Mouse (Mus musculus) neural tube, embryonic 11.5 days (tissue): ENCODE results near the gene Lingo1. TPM values are rescaled to one million over a fixed set of nuclear protein-coding genes. Genes with fewer than 3 reads are reported as not detected.

ENCODE experiments used
- ATAC-seq: fragments of 200-750 bp; cut with Nextera tagmentation; 2 replicates; pipeline ENCODE4 v1.8.0; 2017; ENCODE audit warnings: moderate number of reproducible peaks, mild to moderate bottlenecking, moderate TSS enrichment, moderate library complexity; ENCODE audit not compliant: insufficient read depth, low FRiP score, low TSS enrichment
- DNase-seq: peaks from one replicate; pipeline ENCODE4 v3.0.0-alpha.2; 2015; ENCODE audit warnings: low spot score
- H3K27ac ChIP-seq: fragments of 300-500 bp; sonication (generic); 2 replicates; pipeline ENCODE4 v1.5.1; 2014; ENCODE audit warnings: low read depth, mild to moderate bottlenecking, low read length
- H3K27me3 ChIP-seq: fragments of 300-500 bp; sonication (generic); 2 replicates; pipeline ENCODE4 v1.6.1; 2014; ENCODE audit warnings: mild to moderate bottlenecking, low read length, mixed read lengths; ENCODE audit not compliant: control insufficient read depth, insufficient read depth
- H3K36me3 ChIP-seq: fragments of 300-500 bp; sonication (generic); 2 replicates; pipeline ENCODE4 v1.6.1; 2014; ENCODE audit warnings: mild to moderate bottlenecking, low read length, moderate library complexity, mixed read lengths; ENCODE audit not compliant: control insufficient read depth, insufficient read depth
- H3K4me1 ChIP-seq: fragments of 300-500 bp; sonication (generic); 2 replicates; pipeline ENCODE4 v1.6.1; 2014; ENCODE audit warnings: low read length, mixed read lengths; ENCODE audit not compliant: control insufficient read depth, insufficient read depth
- H3K4me2 ChIP-seq: fragments of 300-500 bp; sonication (generic); 2 replicates; pipeline ENCODE4 v1.6.1; 2014; ENCODE audit warnings: low read depth, mild to moderate bottlenecking, moderate library complexity
- H3K4me3 ChIP-seq: fragments of 300-500 bp; sonication (generic); 2 replicates; pipeline ENCODE4 v1.5.1; 2014; ENCODE audit warnings: low read depth, low read length
- H3K9ac ChIP-seq: fragments of 300-500 bp; sonication (generic); 2 replicates; pipeline ENCODE4 v1.6.1; 2014; ENCODE audit warnings: mild to moderate bottlenecking, low read length
- H3K9me3 ChIP-seq: fragments of 300-500 bp; sonication (generic); 2 replicates; pipeline ENCODE4 v1.6.1; 2016; ENCODE audit warnings: low read length; ENCODE audit not compliant: control insufficient read depth
- WGBS: fragments of 180-500 bp; shearing (Covaris S2); extraction: QIAGEN DNeasy Blood & Tissue Kit; methylation state at CpG from one replicate; pipeline ENCODE4 v1.1.7; 2014; 5-methylcytosine and 5-hydroxymethylcytosine counted together
- polyA plus RNA-seq: library from polyadenylated mRNA; unstranded; fragments of >200 nt; fragmentation: Nextera tagmentation; extraction: Ambion mirVana; gene quantifications from 2 replicates; pipeline ENCODE4 v1.2.1, GENCODE M21; 2014

Gene Lingo1
- polyA plus RNA-seq, 1 experiment from 2014 or later = 14.7 TPM

DNA sequence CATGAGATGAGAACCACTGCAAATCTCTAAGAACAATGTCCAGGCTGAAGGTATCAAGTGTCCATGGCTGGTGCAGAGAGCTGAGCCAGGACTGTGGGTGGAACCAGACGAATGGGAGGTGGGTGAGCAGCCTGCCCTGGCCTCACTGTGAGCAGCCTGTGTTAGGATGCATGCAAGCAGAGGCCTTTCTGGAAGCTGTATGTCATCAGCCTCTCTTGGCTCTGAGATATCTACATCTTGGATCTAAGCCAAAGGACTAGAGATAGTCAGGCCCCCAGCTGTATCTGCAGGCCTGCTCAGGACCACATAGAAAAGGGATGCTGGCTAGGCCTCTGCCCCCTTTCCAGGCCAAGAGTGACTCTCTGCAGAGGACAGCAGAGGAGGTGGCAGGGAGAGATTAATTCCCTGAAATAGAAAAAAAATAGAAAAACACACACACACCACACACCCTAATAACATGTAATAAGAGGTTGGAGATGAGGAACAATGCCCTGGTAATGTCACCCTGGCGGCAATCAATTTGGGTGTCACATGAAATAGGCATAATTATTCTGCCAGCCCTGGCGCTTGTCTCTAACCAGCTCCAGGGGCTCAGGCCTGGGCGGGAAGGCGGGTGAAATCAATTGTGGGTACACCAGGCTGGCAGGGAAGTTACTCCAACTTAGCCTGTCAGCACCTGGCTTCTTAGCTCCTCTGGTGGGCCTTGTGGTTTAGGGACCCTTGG, 166.4 kb downstream of the Lingo1 start:
- no peak overlapping the region for H3K4me2 ChIP-seq
- ATAC-seq (no peak), DNase-seq (no peak)
- no peak overlapping the region for H3K4me3 ChIP-seq
- 86% methylated on average over 5 of the region's 5 CpGs for WGBS
- no peaks in the 10 kb centered on the region for H3K9me3 ChIP-seq
- H3K4me1 ChIP-seq = peaks cover 7% of the 10 kb centered on the region; the same call in 1 of the 2 replicates
- peaks cover 15% of the 10 kb centered on the region for H3K27me3 ChIP-seq
- no peak overlapping the region for H3K27ac ChIP-seq
- H3K9ac ChIP-seq = no peak overlapping the region
- no peaks in the 10 kb centered on the region for H3K36me3 ChIP-seq

DNA sequence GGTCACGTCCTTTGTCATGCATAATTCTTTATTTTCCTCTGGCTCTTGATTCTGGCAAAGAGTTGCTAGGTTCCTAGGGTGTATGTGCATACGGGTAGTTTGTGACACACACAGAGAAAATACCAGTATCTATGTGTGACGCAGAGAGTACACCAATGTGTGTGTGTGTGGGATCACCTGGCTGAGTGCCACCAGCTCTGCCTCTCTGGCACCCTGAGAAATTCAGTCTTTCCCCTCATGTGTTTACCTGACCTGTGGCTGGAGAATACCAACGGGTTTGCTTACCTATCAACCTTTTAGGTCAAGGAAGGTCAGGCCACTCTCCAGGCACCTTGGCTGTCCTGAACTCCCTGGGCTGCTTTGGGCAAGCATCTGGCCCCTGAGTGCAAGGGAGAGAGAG, 169.0 kb downstream of the Lingo1 start:
- Histone ChIP-seq H3K4me1 (no peaks in the 10 kb centered on the region), H3K27me3 (no peaks in the 10 kb centered on the region), H3K27ac (no peak overlapping the region), H3K9ac (no peak overlapping the region), H3K4me2 (no peak overlapping the region), H3K36me3 (no peaks in the 10 kb centered on the region), H3K9me3 (no peaks in the 10 kb centered on the region), H3K4me3 (no peak overlapping the region)
- ATAC-seq = no peak
- 79% methylated on average over 4 of the region's 4 CpGs for WGBS
- no peak for DNase-seq

DNA sequence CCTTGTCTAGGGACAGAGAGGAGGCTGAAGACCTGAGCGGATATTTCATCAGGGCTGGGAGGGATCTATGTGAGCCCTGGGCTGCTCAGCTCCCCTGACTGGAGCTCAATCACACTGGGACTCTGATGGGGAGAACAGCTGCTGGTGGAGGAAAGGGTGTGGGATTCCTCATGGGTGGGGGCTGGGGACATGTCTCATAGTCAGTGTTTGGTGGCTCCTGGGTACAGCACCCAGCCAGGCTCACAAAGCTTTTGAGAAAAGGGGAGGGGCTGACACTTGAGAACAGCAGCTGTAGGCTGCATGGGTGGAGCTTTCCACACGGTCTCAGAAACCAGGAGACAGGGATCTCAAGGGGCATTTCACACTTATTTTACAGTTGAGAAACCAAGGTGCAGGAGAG, 171.3 kb downstream of the Lingo1 start:
- H3K27ac ChIP-seq = no peak overlapping the region
- 46% methylated on average over 2 of the region's 2 CpGs for WGBS

DNA sequence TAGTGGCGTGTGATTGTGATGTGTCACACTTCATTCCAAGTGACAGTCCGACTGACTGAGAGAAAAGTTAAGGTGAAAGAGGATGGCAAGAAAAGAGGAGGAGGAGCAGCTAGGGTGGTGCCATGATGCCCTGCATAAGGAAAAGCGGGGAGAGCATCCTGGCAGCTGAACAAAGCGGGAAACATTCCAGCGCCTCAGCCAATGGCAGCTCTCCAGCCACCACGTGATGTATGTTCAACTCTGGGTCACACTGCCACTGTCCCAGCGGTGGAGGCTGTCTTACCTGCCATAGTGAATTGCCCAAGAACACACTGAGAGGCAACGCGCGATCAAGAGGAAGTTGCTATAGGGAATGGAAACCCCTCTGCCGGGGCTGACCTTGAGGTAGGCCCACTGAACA, 172.9 kb downstream of the Lingo1 start:
- DNase-seq (peak; percentile 26), ATAC-seq (no peak)
- H3K4me2 ChIP-seq = no peak overlapping the region
- no peaks in the 10 kb centered on the region for H3K36me3 ChIP-seq
- no peak overlapping the region for H3K27ac ChIP-seq
- 89% methylated on average over 11 of the region's 11 CpGs for WGBS
- no peaks in the 10 kb centered on the region for H3K4me1 ChIP-seq
- no peak overlapping the region for H3K4me3 ChIP-seq
- H3K9me3 ChIP-seq = no peaks in the 10 kb centered on the region
- no peak overlapping the region for H3K9ac ChIP-seq
- peaks cover 14% of the 10 kb centered on the region for H3K27me3 ChIP-seq

More for the DNA sequence above, 171.3 kb downstream of the Lingo1 start:
- no peak overlapping the region for H3K4me3 ChIP-seq
- DNase-seq = no peak
- peaks cover 9% of the 10 kb centered on the region for H3K27me3 ChIP-seq
- no peaks in the 10 kb centered on the region for H3K9me3 ChIP-seq
- ATAC-seq = no peak
- no peaks in the 10 kb centered on the region for H3K4me1 ChIP-seq
- H3K4me2 ChIP-seq = no peak overlapping the region
- no peaks in the 10 kb centered on the region for H3K36me3 ChIP-seq
- H3K9ac ChIP-seq = no peak overlapping the region

DNA sequence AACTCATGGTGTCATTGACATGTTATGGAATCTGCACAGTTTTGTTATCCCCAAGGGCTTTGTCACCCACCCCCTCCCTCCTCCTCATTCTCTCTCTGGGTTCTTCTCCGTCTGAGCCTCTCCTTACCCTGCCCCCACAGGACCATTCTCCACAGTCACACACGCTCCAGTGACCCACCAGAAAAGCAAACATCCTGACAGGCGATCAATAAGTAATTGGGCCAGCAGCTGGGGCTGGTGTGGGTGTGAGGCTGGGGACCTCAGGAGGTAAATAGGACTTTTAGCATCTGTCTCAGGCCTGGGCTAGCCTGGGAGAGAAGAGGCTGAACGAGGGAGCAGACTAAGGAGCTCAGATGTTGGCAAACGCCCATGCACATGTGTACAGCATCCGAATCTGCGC, 173.5 kb downstream of the Lingo1 start:
- 57% methylated on average over 7 of the region's 7 CpGs for WGBS
- H3K27me3 ChIP-seq = peaks cover 14% of the 10 kb centered on the region
- H3K27ac ChIP-seq = no peak overlapping the region
- H3K4me2 ChIP-seq = no peak overlapping the region
- no peak overlapping the region for H3K9ac ChIP-seq
- no peak overlapping the region for H3K4me3 ChIP-seq
- ATAC-seq (no peak), DNase-seq (no peak)
- H3K36me3 ChIP-seq = no peaks in the 10 kb centered on the region
- H3K4me1 ChIP-seq = no peaks in the 10 kb centered on the region
- no peaks in the 10 kb centered on the region for H3K9me3 ChIP-seq

DNA sequence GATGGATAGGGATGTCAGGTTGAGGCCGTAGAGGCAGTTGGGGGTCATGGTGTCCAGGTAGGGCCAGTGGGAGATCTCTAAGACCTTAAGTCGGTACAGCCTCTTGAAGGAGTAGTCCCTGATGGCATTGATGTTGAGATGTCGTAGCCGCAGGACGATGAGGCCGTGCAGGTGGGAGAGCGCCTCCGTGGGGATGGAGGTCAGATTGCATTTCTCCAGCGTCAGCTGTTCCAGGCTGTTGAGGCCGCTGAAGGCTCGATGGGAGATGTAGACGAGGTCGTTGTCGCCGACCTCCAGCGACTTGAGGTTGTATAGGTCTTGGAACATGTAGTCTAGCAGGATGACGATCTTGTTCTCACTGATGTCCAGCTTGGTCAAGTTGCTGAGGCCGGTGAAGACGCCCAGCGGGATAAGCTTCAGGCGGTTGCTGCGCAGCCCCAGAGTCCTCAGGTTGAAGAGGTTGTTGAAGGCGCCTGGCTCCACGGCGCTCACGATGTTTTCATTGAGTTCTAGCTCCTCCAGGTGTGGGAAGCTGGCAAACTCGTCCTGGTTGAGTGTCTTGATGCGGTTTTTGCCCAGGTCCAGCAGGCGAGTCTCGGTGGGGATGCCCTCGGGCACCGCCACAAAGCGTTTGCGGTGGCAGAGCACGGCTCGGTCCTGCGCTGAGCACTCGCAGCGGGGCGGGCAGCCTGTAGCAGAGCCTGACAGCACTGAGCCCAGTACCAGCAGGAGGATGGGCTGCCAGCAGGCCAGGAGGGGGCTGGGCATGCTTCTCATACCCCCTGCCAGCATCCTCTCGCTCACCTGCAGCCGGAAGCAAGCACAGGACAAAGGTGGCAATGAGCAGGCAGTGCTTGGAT, 175.5 kb downstream of the Lingo1 start:
- no peaks in the 10 kb centered on the region for H3K4me1 ChIP-seq
- H3K27me3 ChIP-seq = peaks cover 14% of the 10 kb centered on the region
- H3K27ac ChIP-seq = no peak overlapping the region
- H3K36me3 ChIP-seq = no peaks in the 10 kb centered on the region
- no peak for ATAC-seq
- no peak overlapping the region for H3K4me3 ChIP-seq
- H3K9ac ChIP-seq = no peak overlapping the region
- WGBS = 22% methylated on average over 42 of the region's 42 CpGs
- H3K9me3 ChIP-seq = no peaks in the 10 kb centered on the region
- DNase-seq = no peak
- H3K4me2 ChIP-seq = no peak overlapping the region

DNA sequence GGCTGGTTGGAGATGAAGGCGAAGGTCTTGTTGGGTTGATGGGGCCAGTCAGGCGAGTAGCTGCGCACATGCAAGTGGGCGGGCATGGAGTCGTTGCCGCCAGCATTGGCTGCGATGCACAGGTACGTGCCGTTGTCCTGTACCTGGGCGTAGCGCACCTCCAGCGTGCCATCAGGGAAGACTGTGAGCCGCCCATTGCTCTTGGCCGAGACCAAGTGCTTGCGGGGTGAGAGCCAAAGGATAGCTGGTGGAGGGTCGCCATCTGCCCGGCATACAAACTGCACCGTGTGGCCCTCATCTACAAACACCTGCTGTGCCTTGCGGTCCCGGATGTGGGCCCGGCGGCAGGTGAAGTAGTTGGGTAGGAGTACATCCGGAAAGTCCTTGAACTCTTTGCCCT, 176.6 kb downstream of the Lingo1 start:
- no peak overlapping the region for H3K27ac ChIP-seq
- H3K4me1 ChIP-seq = no peaks in the 10 kb centered on the region
- peaks cover 14% of the 10 kb centered on the region for H3K27me3 ChIP-seq
- DNase-seq (no peak), ATAC-seq (no peak)
- H3K4me3 ChIP-seq = no peak overlapping the region
- WGBS = 74% methylated on average over 23 of the region's 23 CpGs
- H3K9ac ChIP-seq = no peak overlapping the region
- no peaks in the 10 kb centered on the region for H3K9me3 ChIP-seq
- no peak overlapping the region for H3K4me2 ChIP-seq
- H3K36me3 ChIP-seq = no peaks in the 10 kb centered on the region

DNA sequence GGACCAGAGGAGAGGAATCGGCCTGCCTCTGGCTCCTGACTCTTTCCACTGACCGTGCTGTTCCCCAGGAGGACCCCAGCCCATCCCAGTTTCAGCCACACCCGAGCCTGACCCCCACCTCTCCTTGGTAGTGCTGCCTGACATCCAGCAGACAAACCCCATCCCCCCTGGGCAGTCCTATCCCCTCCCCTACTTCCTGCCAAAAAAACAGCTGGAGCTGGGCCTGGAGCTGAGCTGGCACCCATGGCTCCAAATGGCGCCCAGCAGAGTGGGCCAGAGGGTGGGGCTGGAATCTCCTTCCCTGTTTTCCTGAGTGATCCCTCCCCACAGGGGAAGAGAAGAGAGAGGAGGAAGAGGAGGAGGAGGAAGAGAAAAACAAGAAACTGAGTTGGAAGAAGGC, 177.6 kb downstream of the Lingo1 start:
- no peak overlapping the region for H3K4me3 ChIP-seq

DNA sequence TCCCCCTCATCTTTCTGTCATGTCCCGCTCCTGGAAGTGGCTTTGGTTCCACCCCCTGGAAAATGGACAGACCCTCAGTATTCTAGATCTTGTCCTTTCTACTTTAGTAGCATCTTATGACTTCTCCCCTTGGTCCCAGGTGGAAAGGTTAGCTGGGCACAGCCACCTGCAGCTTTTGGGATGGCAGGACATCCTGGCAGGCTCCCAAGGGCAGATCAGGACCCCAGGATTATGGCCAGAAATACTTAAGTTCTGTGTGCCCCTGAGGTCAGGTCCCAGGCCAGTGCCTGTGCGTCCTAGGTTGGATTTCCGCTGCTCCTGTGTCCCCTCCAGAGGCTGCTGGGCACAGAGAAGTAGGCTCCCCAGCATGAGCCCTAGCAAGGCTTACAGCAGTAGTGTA, 180.2 kb downstream of the Lingo1 start:
- Histone ChIP-seq H3K9me3 (no peaks in the 10 kb centered on the region), H3K4me3 (no peak overlapping the region), H3K4me2 (no peak overlapping the region), H3K27me3 (peaks cover 8% of the 10 kb centered on the region), H3K27ac (no peak overlapping the region), H3K4me1 (peaks cover 3% of the 10 kb centered on the region), H3K9ac (no peak overlapping the region), H3K36me3 (no peaks in the 10 kb centered on the region)
- no peak for DNase-seq
- WGBS = 83% methylated on average over 3 of the region's 3 CpGs
- ATAC-seq = no peak

More for the DNA sequence above, 177.6 kb downstream of the Lingo1 start:
- 85% methylated on average over 4 of the region's 4 CpGs for WGBS
- Histone ChIP-seq H3K27ac (no peak overlapping the region), H3K9me3 (no peaks in the 10 kb centered on the region), H3K4me1 (no peaks in the 10 kb centered on the region), H3K4me2 (no peak overlapping the region), H3K9ac (no peak overlapping the region), H3K36me3 (no peaks in the 10 kb centered on the region), H3K27me3 (peaks cover 14% of the 10 kb centered on the region)
- DNase-seq (no peak), ATAC-seq (no peak)
